Mouse (Mus musculus): ENCODE results near the gene H2al2a. TPM values are rescaled to one million over a fixed set of nuclear protein-coding genes. Genes with fewer than 3 reads are reported as not detected.

Gene H2al2a
- polyA plus RNA-seq, 1 experiment from 2014 or later = not detected

- no peak overlapping the region for H3K4me3 ChIP-seq (ENCODE audit: low read depth, low read length)
- H3K4me1 ChIP-seq (replicated peaks; ENCODE audit: control insufficient read depth, insufficient read depth) = no peaks in the 10 kb centered on the region
- DNase-seq (ENCODE audit: low spot score) (no peak), ATAC-seq (ENCODE audit: low FRiP score, low TSS enrichment) (no peak)
- TF ChIP-seq EP300 (optimal IDR thresholded peaks at IDR 0.05) = no peak
- no peak for TF ChIP-seq CTCF (IDR thresholded peaks at IDR 0.05; ENCODE audit: low read depth)
- 81% methylated on average over 10 of the region's 10 CpGs for WGBS
- H3K36me3 ChIP-seq (ENCODE audit: control insufficient read depth, insufficient read depth, low read length) = no peaks in the 10 kb centered on the region
- no peaks in the 10 kb centered on the region for H3K27me3 ChIP-seq (ENCODE audit: control insufficient read depth, insufficient read depth, low read length)
- H3K27ac ChIP-seq (replicated peaks) = no peak overlapping the region
- no peak overlapping the region for H3K9ac ChIP-seq (ENCODE audit: low read length)
- no peak overlapping the region for H3K4me2 ChIP-seq (replicated peaks; ENCODE audit: low read depth)
- no peaks in the 10 kb centered on the region for H3K9me3 ChIP-seq (ENCODE audit: control insufficient read depth, low read length)
Observed at GRCm38 (mm10) chr2:18034371-18035250, 37.9 kb upstream of the H2al2a start.

- H3K36me3 ChIP-seq (ENCODE audit: control insufficient read depth, insufficient read depth, low read length) = no peaks in the 10 kb centered on the region
- no peaks in the 10 kb centered on the region for H3K4me1 ChIP-seq (replicated peaks; ENCODE audit: control insufficient read depth, insufficient read depth)
- H3K9ac ChIP-seq (ENCODE audit: low read length) = no peak overlapping the region
- no peak overlapping the region for H3K4me3 ChIP-seq (ENCODE audit: low read depth, low read length)
- DNase-seq (ENCODE audit: low spot score) (no peak), ATAC-seq (ENCODE audit: low FRiP score, low TSS enrichment) (no peak)
- H3K4me2 ChIP-seq (replicated peaks; ENCODE audit: low read depth) = no peak overlapping the region
- TF ChIP-seq EP300 (optimal IDR thresholded peaks at IDR 0.05) = no peak
- WGBS = 87% methylated on average over 10 of the region's 10 CpGs
- no peaks in the 10 kb centered on the region for H3K9me3 ChIP-seq (ENCODE audit: control insufficient read depth, low read length)
- no peak overlapping the region for H3K27ac ChIP-seq (replicated peaks)
- no peaks in the 10 kb centered on the region for H3K27me3 ChIP-seq (ENCODE audit: control insufficient read depth, insufficient read depth, low read length)
Observed at GRCm38 (mm10) chr2:18033166-18034108, 36.7 kb upstream of the H2al2a start.

DNA sequence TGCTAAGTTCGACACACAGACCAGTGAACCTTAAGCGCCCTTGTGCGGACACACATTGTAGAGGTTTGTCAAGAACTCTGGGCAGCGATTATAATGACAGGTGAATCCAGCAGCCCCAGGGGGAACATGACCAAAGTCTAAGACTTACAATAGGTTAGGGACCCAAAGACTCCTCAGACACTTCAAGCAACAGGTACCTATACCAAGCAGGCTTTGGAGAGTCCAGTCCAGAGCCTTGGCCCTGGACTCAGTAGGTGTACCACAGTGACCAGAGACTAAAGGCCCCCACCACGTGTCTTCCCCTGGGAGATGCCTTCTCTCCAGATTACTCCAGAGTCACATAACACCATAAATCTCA lies 35.8 kb upstream of the H2al2a start:
- ATAC-seq (ENCODE audit: low FRiP score, low TSS enrichment) = no peak
- Histone ChIP-seq H3K4me1 (replicated peaks; ENCODE audit: control insufficient read depth, insufficient read depth) (no peaks in the 10 kb centered on the region), H3K9me3 (ENCODE audit: control insufficient read depth, low read length) (no peaks in the 10 kb centered on the region), H3K4me3 (ENCODE audit: low read depth, low read length) (no peak overlapping the region), H3K4me2 (replicated peaks; ENCODE audit: low read depth) (no peak overlapping the region), H3K9ac (ENCODE audit: low read length) (no peak overlapping the region), H3K27me3 (ENCODE audit: control insufficient read depth, insufficient read depth, low read length) (no peaks in the 10 kb centered on the region), H3K27ac (replicated peaks) (no peak overlapping the region), H3K36me3 (ENCODE audit: control insufficient read depth, insufficient read depth, low read length) (no peaks in the 10 kb centered on the region)
- WGBS = 86% methylated on average over 5 of the region's 5 CpGs
- DNase-seq (ENCODE audit: low spot score) = no peak
- TF ChIP-seq CTCF (IDR thresholded peaks at IDR 0.05; ENCODE audit: low read depth) (no peak), EP300 (optimal IDR thresholded peaks at IDR 0.05) (no peak)

- Histone ChIP-seq H3K27me3 (ENCODE audit: control insufficient read depth, insufficient read depth, low read length) (no peaks in the 10 kb centered on the region), H3K4me3 (ENCODE audit: low read depth, low read length) (peak overlapping the region; percentile 50), H3K27ac (replicated peaks) (no peak overlapping the region), H3K4me1 (replicated peaks; ENCODE audit: control insufficient read depth, insufficient read depth) (no peaks in the 10 kb centered on the region), H3K9ac (ENCODE audit: low read length) (peak overlapping the region; percentile 80), H3K4me2 (replicated peaks; ENCODE audit: low read depth) (peak overlapping the region; percentile 89), H3K9me3 (ENCODE audit: control insufficient read depth, low read length) (no peaks in the 10 kb centered on the region), H3K36me3 (ENCODE audit: control insufficient read depth, insufficient read depth, low read length) (no peaks in the 10 kb centered on the region)
- WGBS = 14% methylated on average over 34 of the region's 34 CpGs
- TF ChIP-seq EP300 (optimal IDR thresholded peaks at IDR 0.05) = no peak
- DNase-seq (ENCODE audit: low spot score) (peak; percentile 67), ATAC-seq (ENCODE audit: low FRiP score, low TSS enrichment) (no peak)
Observed at GRCm38 (mm10) chr2:18031831-18032537, 35.2 kb upstream of the H2al2a start.

DNA sequence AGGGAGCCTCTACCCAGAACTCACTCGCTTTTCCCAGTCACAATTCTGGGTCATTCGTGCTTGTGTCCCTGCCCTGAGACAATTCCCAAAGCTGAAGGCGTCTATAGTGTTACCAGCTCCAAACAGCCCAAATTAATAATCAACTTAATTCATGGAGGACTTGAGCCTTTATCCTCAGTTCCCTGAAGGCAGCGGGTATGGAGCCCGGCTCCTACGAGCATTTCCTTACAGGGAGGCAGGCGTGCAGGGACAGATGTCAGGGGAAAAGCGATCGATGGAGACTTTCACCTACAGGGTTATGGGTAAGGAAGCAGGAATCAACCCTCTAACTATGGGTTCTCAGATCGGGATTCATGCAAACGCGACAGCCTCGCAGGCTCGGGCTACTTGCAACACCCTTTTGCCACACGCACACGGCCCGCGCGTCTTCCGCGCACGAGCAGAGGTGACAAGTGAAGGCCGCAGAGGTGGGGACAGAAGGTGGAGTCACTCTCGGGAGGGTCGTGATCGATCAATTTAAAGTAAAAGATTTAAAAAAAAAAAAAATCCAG lies 34.6 kb upstream of the H2al2a start:
- H3K9me3 ChIP-seq (ENCODE audit: control insufficient read depth, low read length) = no peaks in the 10 kb centered on the region
- H3K4me3 ChIP-seq (ENCODE audit: low read depth, low read length) = peak overlapping the region; percentile 50
- H3K27me3 ChIP-seq (ENCODE audit: control insufficient read depth, insufficient read depth, low read length) = no peaks in the 10 kb centered on the region
- 26% methylated on average over 26 of the region's 26 CpGs for WGBS
- no peaks in the 10 kb centered on the region for H3K36me3 ChIP-seq (ENCODE audit: control insufficient read depth, insufficient read depth, low read length)
- H3K4me1 ChIP-seq (replicated peaks; ENCODE audit: control insufficient read depth, insufficient read depth) = no peaks in the 10 kb centered on the region
- peak overlapping the region; percentile 80 for H3K9ac ChIP-seq (ENCODE audit: low read length)
- ATAC-seq (ENCODE audit: low FRiP score, low TSS enrichment) = no peak
- peak overlapping the region; percentile 89 for H3K4me2 ChIP-seq (replicated peaks; ENCODE audit: low read depth)
- no peak overlapping the region for H3K27ac ChIP-seq (replicated peaks)
- TF ChIP-seq CTCF (IDR thresholded peaks at IDR 0.05; ENCODE audit: low read depth) = no peak
- no peak for TF ChIP-seq EP300 (optimal IDR thresholded peaks at IDR 0.05)
- peak; percentile 44 for DNase-seq (ENCODE audit: low spot score)

Measured in stomach, postnatal 0 days (tissue).